Mouse (Mus musculus): Measurements from ENCODE around the gene Ccdc155.

The Ccdc155 gene

DNA sequence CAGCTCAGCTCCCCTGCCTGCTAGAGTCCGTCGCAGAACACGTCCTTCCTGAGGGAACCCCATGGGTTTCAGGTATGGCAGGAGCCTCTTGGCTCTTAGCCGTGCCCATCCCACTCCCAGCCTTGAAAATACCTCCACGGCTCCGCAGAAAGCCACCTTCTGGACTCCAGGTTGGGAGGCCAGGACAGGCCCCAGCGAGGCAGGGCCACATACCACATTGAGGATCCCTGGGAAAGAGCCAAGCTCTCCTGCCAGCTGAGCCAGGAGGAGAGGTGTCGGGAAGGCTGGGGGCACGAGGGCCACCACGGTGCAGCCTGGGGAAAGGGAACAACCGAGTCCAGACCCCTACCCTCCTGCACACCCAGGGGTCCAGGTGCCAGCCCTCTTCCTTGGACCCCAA lies 57.4 kb downstream of the Ccdc155 start:
- no peak for DNase-seq (ENCODE audit: low read depth, low spot score)

DNA sequence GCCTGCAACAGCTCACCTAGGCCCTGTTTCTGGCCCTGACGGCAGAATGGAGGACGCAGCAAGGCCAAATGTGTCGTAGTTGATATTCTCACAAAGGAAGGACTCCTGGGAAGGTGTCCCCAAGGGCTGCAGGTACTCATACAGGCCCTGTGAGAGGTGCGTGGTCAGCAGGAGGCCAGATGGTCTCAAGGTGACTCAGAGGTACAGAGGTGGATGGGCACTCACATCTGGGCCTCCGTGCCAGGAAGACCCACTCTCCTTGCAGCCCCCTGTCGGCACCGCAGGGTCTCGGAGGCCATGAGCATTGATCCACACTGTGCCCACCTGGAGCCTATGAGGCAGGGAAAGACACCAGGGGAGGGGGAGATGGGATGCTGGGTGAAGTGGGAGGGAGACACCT lies 59.2 kb downstream of the Ccdc155 start:
- DNase-seq (ENCODE audit: low read depth, low spot score): no peak

DNA sequence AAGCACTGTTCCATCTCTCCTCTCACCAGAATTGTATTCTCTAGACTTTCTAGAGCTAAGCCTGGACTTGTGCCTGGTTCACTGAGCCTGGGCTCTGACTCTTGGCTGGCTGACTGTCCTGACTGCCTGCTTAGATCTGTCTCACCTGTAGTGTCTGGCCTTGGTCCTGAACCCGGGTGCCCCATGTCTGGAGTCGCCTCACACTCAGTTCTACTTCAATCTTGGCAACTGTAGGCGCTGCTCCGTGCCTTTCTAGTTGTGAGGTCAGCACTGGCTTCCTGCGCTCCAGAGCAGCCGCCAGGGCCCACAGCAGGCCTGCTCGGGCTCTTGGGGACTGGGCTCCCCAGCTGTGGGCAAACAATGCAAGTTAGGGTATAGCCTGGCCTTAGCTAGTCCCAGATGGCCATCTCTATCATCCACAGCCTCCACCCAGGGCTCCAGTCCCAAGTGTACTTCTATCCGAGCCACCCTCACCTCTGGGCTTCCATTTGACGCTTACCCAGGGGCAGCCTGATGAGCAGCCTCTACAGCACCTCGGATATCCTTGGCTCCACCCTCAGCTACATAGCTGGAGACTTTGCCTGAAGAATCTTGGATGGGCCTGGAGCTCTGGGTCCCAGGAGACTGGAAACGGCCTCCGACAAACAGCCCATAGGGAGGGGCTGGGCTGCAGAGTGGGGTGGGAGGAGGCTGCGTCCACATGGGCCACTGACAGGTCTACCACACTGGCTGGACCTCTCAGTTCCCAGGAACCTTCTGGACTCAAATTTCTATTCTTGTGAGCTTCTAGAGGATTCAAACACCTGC lies 60.1 kb downstream of the Ccdc155 start:
- DNase-seq (ENCODE audit: low read depth, low spot score): no peak

DNA sequence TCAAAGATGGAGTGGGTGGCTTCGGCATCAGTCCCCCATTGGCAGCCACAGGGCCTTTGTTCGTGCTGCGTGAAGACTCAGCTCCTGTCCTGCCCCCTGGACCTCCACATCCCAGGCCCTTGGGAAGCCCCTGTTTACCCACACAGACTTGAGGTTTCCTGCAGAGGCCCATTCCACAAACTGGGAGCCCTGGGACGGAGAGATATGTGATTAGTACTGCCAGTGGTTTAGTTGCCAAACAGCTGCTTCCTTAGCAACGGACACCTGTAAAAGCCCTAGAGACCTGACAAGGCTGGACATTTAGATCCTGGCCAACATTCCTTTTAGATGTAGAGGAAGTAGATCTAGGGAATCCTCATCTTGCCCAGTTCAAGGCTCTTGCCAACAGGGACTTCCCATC lies 62.8 kb downstream of the Ccdc155 start:
- no peak for DNase-seq (ENCODE audit: low read depth, low spot score)

DNA sequence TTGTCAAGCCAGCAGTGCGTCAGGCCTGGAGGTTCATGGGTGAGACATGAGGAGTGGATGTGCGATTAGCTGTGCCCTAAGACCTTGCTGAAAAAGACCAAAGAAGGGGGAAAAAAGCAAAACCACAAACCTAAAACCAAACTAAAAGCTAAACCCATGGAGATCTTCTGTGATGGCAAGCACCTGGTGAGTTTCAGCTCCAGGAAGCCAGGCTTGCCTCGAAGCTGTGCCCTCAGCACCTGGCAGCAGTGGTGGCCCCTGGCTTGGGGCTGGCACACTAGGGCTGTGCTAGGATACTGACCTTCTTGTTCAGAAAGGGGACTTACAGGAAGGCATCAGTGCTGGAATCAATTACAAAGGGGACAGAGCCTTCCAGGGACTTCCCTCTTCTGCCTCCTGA lies 63.4 kb downstream of the Ccdc155 start:
- no peak for DNase-seq (ENCODE audit: low read depth, low spot score)

DNA sequence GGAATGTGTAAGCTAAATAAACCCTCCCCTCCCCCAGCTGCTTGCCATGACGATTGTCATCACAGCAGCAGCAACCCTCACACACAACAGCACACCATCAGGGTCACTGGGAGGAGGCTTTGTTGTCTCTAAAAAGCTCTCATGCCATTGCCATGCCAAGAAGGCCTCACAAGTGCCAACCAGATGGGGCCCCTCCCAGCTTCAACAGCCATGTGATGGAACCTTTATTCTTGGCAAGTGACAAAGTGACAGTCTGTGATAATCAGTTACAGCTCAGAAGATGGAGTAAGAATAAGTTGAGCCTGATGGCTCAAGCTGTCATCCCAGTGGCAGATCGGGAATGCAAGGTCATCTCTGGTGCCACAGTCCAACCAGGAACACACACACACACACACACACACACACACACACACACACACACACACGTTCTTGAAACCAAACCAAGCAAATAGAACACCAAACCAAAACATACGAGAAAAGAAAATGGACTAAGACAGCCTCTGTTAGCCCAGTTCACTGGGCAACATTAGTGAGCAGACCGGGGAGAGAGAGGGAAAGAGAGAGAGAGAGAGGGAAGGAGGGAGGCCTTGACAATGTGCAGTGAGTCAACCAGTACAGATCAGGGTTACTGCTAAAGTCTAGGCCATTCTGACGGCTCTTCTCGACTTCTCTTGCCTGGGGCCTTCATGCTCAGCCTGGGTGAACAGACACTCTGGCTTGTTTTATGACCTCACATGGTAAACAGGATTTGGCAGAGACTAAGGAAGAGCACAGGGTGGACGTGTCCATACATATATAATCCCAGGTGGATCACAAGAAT lies 64.6 kb downstream of the Ccdc155 start:
- DNase-seq (ENCODE audit: low read depth, low spot score): no peak

DNA sequence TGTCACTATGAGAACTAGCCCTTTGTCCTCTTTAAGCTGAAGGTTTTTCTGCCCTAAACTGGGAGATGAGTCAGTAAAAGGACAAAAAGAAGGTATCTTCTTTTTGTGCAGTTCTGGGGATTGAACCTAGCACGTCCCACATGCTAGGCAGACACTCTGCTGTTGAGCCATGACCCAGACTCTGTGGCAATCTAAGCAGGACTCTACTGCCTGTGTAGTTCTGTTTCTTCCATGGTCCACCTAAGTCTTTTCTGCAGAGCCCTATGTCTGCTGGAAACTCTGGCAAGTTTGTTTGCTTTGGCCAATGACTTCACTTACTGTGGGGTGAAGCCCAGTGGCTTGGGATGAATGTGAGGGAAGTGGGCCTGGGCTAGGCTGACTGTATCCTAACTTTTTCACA lies 66.3 kb downstream of the Ccdc155 start:
- DNase-seq (ENCODE audit: low read depth, low spot score): no peak

DNA sequence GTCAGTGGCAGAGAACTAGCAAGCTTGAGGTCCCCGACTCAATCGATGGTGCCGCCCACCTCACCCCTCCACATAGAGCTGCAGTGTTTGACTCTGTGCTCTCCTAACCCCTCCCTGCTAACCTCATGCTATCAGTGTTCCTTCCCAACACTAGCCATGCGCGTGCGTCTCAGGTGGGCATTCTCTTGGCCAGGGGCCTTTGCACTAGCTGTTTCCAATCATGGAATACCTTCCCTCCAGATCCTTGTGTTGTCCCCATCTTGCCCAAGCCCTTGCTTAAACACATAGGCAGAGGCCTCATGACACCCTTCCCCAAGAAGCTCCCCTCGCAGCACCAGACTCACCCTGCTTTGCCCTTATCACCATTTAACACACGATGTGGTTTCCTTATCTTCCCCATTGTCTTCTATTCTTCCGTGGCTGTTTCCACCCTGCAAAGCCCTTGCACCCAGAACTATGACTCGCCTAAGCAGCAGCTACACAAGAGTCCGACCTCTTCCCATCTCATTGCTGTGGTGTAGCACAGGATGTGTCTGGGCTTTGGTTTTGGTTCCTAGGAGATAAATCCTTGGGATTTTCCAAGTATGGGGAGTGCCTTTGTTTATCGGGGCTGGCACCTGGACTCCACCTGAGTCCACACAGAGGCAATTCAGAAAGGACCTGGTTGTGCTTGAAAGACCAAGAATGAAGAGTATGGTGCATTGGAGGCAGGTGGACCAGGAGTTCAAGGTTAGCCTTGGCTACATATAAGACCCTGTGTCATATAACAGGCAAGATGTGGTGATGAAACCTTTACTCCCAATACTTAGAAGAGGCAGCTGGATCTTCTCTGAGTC lies 67.3 kb downstream of the Ccdc155 start:
- DNase-seq (ENCODE audit: low read depth, low spot score): no peak

DNA sequence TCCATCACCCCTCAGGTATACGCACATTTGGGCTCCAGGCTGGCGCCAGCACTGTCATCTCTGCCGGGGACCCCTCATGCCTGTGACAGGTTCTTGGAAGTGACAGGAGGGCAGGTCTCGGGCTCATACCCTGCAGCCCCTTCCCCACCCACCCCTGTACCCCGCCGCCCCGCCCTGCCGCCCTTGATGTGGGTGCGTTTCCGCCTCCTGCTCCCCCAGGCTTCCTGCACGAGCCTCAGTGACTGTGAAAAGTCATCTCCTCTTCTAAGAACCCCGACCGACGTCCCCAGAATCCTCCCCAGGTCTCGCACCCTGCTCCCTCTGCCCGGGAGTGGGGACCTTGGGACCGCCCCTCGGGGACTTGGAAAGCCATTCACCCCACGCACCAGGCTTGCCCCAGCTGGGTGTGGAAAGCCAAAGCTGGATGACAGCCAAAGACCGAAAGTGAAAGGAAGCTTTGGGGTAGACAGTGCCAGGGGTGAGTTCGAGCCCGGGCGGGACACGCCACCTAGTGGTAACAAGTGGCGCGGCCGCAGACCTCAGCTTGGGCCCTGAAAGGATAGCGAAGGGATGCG lies 68.6 kb downstream of the Ccdc155 start, which contains the start of the genes Gm45713 and Flt3l:
Gm45713 (minus strand) TSS at position 239 of the 575 bp plus-strand sequence.
Flt3l (minus strand) TSS at position 440 of the 575 bp plus-strand sequence.
- peak; percentile 76 for DNase-seq (ENCODE audit: low read depth, low spot score)

DNA sequence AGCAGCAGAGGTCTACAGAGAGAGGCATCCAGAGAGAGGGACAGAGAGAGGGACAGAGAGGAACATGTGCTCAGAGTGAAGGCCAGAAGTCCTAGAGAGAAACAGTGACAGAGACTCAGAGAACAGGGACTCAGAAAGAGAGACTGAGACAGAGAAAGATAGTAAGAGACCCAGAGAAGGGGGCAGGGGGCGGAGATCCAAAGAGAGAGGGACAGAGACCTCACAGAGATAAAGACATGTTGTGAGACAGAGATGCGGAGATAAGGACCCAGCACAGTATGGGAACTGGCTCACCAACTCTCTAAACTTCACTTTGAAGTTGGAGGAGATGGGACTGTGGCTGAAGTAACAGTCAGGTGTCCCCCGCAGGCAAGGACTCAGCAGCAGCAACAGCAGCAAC lies 69.3 kb downstream of the Ccdc155 start:
- no peak for DNase-seq (ENCODE audit: low read depth, low spot score)

DNA sequence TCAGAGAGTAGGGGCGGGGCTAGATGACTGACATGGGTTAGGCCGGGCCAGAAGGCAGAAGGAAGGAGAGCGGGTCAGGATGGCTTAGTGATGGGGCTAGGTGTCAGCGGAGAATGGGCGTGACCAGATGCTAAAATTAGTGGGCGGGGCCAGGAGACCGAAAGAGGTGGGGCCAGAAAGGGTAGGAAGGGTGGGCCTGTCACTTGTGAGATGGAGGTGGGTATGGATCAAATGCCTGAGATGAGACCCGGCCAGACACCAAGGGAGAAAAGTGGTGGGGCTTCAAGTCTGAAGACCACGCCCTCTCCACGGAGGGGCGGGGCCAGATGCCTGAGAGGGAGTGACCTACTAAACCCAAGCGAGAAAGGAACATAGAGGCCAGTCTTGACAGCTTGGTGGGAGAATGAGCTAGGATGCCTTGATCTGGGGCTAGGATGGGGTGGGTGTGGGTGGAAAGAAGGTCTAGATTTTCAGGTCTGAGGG lies 70.1 kb downstream of the Ccdc155 start:
- peak; percentile 97 for DNase-seq (ENCODE audit: low read depth, low spot score)
